Mouse (Mus musculus) megakaryocyte-erythroid progenitor cell, adult 5-6 weeks (primary cell): ENCODE results near the gene Baz1b. TPM values are rescaled to one million over a fixed set of nuclear protein-coding genes. Genes with fewer than 3 reads are reported as not detected.

Experiments used
- ATAC-seq: replicated peaks from 2 replicates; pipeline ENCODE4 v1.8.0; 2016; ENCODE audit warnings: mild to moderate bottlenecking, inconsistent platforms; ENCODE audit not compliant: severe bottlenecking, poor library complexity, low FRiP score, low TSS enrichment
- total RNA-seq, 2 experiments: library from RNA; stranded (forward) in 1 of 2; stranded (reverse) in 1 of 2; fragments of 200-1000, 215-1000 nt in 1 of 2; fragments of >200 nt in 1 of 2; fragmentation: Nextera tagmentation in 1 of 2; gene quantifications; 2 replicates each; pipeline ENCODE4 v1.2.3; 2014 to 2017

The Baz1b gene
- total RNA-seq, 2 experiments from 2014 or later, result 128 to 160 TPM

DNA sequence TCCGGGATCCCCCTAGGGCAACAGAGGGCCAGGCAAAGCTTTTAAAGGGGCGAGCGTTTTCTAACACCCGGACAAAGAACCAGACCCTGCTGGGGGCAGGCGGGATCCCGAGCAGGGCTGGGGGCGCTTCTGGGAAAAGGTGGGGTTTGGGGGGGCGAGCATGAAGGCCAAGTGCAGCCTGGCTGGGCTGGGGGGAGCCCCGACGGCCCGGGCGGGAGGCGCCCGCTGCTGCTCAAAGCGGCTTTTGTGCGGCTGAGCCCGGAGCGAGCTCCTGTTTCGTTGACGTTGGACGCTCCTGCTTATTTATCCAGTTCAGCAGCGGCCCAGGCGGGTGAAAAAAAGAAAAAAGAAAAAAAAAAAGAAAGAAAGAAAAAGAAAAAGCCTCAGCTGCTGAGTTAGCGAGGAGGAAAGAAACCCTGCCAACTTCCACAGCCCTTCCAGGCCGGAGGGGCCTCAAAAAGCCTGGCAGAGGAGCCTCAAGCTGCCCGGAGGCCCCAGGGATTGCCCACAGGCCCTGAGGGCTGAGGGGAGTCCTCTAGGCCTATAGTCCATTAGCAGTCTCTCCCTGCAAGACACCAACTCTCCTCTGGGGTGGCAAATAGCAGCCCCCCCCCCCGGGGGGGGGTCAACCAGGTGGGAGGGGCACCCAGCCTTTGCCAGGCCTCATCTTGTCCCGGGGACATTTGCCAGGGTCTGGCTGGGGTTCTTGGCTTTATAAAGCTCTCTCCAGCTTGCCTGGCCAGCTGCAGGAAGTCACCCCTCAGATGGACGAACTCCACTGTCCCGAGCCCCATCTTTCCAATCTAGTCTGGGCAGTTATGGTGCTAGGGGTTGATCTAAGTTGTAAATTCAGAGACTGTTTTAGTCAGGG is 71.5 kb downstream of the Baz1b start:
- ATAC-seq, result no peak

DNA sequence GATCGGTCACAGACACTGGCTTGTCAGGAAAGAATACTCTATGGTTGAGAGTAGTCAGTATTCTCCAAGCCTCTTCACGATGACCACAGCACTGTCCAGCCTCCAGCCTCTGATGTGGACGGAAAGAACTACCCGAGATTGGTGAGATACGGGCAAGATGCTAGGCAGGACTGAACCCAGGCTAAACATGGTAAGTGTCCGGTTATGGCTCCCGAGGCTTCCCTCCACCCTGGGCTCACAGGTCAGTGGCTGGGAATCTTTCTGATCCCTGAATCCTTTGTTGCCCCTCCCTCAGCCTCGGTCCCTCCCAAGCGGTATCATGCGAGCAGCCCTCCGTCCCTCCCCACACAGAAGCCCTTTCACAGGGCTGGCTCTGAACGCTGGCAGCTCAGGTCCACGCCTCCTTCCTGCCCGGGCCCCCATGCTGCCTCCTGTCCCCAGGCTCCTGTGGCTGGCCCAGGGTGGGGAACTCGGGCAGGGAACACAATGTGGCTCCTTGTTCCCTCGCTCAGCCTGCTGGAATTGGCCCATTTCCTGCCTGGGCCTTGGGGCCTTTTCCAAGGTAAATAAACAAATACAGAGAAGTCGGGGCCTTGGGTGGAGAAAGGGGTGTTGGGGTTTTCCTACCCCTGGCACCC is 76.9 kb downstream of the Baz1b start:
- ATAC-seq, result peak; percentile 52; the same call in 1 of the 2 replicates

DNA sequence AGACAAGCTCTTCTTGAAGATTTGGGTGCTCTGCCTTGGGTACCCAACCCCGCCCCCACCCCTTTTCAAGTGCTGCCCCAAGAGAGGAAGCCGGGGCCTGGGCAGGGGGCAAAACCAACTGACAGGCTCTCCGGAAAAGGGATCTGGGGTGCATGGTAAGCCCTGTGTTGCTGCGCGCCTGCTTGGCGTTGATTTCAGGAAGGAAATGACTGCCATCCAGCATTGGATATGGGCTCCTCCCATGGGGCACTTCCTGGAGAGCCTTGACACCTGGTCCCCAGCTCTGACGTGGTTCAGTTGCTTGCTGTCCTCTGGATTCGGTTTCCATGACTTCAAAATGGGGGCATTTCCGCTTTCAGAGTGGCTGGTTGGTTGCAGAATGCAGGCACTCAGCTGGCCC is 77.5 kb downstream of the Baz1b start:
- no peak for ATAC-seq

DNA sequence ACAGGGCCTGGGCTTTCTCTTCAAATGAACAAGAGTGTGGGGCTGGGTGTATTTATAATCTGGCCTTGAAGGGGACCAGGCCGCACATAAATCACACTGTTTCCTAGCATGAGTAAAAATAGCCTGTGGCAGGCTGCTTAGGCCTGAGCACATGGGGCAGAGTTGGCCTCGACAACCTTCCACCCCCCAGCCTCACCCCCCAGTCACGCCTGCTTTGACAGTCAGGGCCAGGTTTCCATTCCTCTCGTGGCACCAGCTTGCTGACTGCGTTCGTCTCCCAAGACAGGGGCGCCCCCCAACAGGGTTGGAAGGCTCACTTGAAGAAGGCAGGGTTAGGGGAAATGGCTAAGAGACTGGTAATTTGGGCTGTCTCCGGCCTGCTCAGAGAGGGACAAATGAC is 82.4 kb downstream of the Baz1b start:
- ATAC-seq, result no peak

DNA sequence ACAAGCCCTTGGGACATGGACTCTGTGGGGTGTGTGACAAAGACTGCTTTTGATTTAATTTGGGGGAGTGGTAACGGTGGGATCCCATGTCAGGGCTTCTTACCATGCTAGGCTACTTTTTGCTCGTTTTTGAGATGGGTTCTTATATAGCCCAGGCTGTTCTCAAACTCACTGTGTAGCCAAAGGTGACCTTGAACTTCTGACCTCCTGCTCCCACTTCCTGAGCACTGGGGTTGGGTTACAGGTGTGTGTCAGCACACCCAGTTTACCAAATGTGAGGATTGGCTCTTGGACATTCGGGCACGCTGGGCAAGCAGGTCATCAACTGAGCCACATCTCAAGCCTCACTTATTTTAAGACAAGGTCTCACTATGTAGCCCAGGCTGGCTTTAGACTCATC is 83.3 kb downstream of the Baz1b start:
- ATAC-seq, result no peak

DNA sequence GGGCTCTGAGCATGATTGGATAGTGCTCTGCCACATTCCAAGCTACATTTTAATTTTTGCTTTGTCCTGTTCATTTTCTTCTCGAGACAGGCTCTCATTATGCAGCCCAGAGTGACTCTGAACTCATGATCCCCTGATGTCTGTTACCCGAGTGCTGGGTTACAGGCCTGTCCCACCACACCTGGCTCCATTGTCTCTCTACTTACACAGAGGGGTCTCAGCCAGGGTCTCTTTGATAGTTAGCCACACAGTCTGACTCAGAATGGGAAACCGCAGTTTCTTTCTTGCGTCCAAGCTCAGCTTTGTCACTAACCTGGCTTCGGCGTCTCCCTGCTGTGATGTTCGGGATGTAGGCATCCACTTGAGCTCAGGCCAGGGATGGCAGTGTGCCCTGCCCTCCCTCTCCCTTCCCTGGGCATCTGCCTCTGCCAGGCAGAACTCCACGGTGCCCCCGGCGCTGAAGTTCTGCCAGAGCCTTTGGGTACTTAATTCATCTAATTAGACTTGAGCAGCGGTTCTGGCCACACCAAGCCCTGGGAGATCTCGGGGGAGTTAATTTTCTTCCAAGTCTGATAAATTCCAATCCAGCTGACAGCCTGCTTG is 84.6 kb downstream of the Baz1b start:
- no peak for ATAC-seq

DNA sequence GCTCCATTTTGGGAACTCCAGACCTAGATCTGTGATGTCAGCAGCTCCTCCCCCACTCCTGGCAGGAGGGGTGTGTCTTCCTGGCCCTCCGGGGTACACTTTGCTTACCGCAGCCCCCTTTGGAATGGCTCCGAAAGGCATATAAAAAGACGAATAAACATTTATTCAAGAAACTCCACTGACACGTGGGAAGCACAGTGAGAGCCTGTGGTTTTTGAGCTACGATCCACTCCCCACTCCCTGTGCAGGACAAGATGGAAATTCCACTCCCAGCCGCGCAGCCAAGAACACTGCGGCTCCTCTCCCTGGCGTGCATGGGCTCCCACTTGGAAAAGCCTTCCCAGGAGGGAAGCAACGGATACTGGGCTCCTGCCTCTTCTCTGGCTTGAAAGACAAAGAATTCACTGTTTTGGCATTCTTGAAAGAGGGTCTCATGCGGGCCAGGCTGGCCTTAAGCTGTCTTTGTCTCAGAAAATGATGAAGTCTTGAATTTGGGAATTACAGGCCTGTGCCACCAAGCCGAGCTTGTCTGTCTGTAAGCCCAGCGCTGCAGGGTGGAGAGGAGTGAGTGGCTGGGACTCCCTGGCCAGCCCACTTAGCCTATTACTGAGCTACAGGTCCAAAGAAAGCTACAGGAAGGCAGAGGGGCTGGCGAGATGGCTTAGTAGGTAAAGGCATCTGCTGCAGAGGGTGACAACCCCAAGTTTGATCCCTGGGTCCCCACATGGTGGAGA is 87.8 kb downstream of the Baz1b start:
- ATAC-seq, result no peak

DNA sequence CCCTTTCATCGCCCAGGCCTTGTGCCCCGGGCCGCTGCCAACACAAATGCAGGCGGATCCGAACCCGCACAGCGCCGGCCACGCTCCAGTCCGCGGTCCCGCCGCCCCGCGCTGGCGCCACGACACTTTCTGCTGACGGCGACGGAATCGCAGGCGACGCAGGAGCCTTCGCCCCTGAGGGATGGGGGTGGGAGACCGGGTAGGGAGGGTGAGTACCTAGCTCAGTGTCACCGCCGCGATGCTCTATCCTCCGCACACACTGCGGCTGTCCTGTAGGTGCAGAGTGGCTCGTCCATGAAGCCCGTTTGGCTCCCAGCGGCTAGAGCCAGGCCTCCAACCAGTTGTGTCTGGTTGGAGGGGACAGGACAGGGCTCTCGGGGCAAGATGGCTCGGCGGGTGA is 89.5 kb downstream of the Baz1b start:
- ATAC-seq, result no peak

DNA sequence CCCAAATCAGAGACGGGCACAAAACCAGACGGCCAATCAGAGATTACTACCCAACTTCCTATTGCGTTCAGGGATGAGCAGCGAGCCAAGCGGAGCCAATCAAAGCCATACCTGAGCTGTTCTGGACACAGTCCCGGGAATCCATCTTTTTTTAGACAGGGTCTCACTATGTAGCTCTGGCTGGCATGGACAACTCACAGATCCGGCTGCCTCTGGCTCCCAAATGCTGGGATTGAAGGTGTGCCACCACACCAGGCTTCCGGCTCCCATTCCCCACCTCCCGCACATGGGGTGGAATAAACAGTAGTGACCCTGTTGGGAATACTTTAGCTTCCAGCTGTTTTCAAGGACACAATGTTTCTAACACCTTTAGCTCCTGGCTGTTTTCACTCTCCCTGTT is 93.2 kb downstream of the Baz1b start:
- no peak for ATAC-seq

DNA sequence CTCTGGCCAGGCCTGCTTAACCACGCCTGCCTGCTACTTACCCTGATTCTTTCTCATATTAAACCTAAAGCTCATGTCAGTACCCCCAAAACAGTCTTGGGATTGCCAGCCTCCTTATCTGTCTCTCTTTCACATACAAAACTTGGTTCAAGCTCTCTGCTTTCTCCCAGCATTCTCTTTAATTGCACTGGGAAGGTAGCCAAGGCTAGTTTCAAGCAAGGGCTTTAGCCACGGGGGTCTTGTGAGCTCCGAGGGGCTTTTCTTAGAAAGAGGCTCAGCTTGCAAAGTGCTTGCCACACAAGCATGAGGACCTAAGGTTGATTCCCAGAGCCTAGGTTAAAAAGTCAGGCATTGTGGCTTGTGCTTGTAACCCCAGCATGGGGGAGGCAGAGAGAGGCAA is 98.1 kb downstream of the Baz1b start:
- no peak for ATAC-seq

DNA sequence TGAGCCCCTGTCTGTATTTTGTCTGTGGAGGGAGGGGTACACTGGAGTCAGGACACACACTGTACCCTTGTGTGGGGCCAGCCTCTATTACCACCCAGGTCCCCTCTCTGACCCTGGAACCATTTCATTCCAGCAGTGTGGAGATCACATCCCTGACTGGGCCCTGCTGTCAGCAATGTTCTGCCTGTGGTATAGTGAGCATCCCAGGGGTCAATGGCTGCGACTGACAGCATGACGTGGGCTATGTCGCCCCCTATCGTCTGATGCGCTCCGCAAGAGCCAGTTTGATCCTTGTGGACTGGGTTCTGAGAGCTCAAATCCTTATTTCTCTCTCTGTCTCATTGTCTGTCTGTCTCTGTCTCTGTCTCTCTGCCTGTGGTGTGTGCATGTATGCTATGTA is 99.1 kb downstream of the Baz1b start:
- ATAC-seq, result peak; percentile 77

DNA sequence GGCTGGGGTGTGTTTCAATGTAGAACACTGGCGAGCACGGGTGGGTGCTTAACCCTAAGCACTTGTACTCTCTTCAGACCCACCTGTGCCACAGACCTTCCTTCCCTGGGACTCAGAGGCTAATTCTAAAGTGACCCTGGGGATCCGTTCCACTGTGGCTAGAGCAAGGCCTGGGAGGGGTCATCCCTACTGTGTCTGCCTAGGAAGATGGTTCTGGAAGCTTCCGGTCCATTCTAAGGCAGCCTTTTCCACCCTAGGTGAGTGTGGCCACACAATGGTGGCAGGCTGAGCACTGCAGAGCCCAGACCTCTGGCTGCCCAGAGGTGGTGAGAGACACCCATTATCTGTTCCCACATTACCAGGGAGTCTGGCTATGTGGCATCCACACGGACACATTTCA is 99.9 kb downstream of the Baz1b start:
- ATAC-seq, result no peak

DNA sequence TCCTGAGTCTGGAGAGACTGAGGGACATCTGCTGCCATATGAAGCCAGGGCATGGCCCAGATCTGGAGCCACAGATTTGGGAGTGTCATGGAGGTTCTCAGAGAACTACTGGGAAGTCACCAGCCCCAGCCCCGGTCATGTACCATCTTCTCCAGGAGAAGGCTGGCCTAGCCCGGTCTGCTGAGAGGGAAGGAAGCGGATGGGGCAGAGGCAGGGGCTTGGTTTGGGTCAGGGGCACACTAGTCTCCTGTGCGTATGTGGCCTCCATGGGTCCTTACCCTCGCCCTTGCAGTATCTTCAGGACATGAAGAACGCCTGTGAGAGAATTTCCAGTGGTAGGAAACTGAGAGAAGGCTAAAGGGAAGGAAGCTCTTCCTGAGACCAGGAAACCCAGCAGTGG is 103.6 kb downstream of the Baz1b start:
- no peak for ATAC-seq

DNA sequence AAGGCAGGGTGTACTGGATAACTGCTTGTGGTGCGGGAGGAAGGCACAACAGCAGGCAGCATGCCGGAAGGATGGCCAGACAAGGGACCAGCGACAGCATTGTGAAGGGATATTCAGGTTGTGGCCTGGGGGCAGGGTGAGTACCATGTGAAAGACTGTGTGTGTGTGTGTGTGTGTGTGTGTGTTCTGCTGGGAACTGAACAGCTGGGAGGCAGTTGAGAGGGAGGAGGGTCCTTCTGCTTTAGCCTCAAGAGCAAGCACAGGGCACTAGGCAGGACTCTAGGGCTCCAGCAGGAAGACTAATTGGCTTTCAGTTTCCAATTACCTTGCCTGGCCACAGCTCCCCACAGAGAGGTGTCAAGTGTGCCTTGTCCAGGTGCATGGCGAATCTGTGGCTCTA is 104.1 kb downstream of the Baz1b start:
- ATAC-seq, result no peak

DNA sequence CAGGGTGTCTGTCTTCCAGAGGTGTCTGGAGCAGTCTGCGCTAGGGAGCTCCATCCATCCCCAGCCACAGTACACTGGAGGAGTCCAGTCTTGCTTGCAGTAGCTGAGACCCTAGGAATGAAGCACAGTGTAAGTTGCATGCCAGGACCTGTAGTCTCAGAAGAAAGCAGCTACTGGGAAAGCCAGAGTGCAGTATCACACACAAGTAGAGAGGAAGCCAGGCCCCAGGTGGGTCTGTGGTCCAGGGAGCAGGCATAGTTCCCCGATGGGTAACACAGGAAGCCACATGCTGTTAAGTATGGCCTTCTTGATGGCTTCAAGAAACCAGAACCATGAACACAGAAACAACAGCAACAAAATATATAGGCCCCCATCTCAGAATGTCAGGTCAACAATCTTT is 104.9 kb downstream of the Baz1b start:
- ATAC-seq, result no peak

Other genes starting within 250 kb of the Baz1b start
- not detected in 2 replicates for gene Cldn4, start 240.3 kb upstream of the Baz1b start, total RNA-seq (2014; fragmentation: Nextera tagmentation)
- gene Cldn4, start 240.3 kb upstream of the Baz1b start, total RNA-seq (2017), result not detected in 2 replicates
- gene Cldn3, start 201.1 kb upstream of the Baz1b start, total RNA-seq (2014; fragmentation: Nextera tagmentation), result not detected in 2 replicates
- not detected in 2 replicates for gene Cldn3, start 201.1 kb upstream of the Baz1b start, total RNA-seq (2017)
- 55.8 and 82.2 TPM in 2 replicates for gene Abhd11, start 178.1 kb upstream of the Baz1b start, total RNA-seq (2014; fragmentation: Nextera tagmentation)
- 36.9 and 46.7 TPM in 2 replicates for gene Abhd11, start 178.1 kb upstream of the Baz1b start, total RNA-seq (2017)
- gene Stx1a, start 163.8 kb upstream of the Baz1b start, total RNA-seq (2014; fragmentation: Nextera tagmentation), result 0.17 and 0.98 TPM in 2 replicates
- gene Stx1a, start 163.8 kb upstream of the Baz1b start, total RNA-seq (2017), result not detected in 2 replicates
- 15.7 and 16.1 TPM in 2 replicates for gene Dnajc30, start 123.1 kb upstream of the Baz1b start, total RNA-seq (2014; fragmentation: Nextera tagmentation)
- gene Dnajc30, start 123.1 kb upstream of the Baz1b start, total RNA-seq (2017), result 3.7 and 9.2 TPM in 2 replicates
- 93.5 and 138 TPM in 2 replicates for gene Bud23, start 122.3 kb upstream of the Baz1b start, total RNA-seq (2014; fragmentation: Nextera tagmentation)
- 68.0 and 104 TPM in 2 replicates for gene Bud23, start 122.3 kb upstream of the Baz1b start, total RNA-seq (2017)
- gene Vps37d, start 109.0 kb upstream of the Baz1b start, total RNA-seq (2014; fragmentation: Nextera tagmentation), result not detected in 2 replicates
- gene Vps37d, start 109.0 kb upstream of the Baz1b start, total RNA-seq (2017), result 0.38 TPM in 1 of 2 replicates, not detected in the other
- gene Mlxipl, start 97.4 kb upstream of the Baz1b start, total RNA-seq (2014; fragmentation: Nextera tagmentation), result not detected in 2 replicates
- not detected in 2 replicates for gene Mlxipl, start 97.4 kb upstream of the Baz1b start, total RNA-seq (2017)
- 11.6 and 13.3 TPM in 2 replicates for gene Tbl2, start 37.6 kb upstream of the Baz1b start, total RNA-seq (2014; fragmentation: Nextera tagmentation)
- 19.8 and 20.4 TPM in 2 replicates for gene Tbl2, start 37.6 kb upstream of the Baz1b start, total RNA-seq (2017)
- gene Bcl7b, start 19.0 kb upstream of the Baz1b start, total RNA-seq (2014; fragmentation: Nextera tagmentation), result 37.2 and 48.3 TPM in 2 replicates
- gene Bcl7b, start 19.0 kb upstream of the Baz1b start, total RNA-seq (2017), result 25.1 and 33.3 TPM in 2 replicates
- gene Fzd9, start 64.0 kb downstream of the Baz1b start, total RNA-seq (2014; fragmentation: Nextera tagmentation), result 0.30 and 0.37 TPM in 2 replicates
- gene Fzd9, start 64.0 kb downstream of the Baz1b start, total RNA-seq (2017), result 0.38 TPM in 1 of 2 replicates, not detected in the other
- 0.57 and 2.0 TPM in 2 replicates for gene Fkbp6, start 162.8 kb downstream of the Baz1b start, total RNA-seq (2014; fragmentation: Nextera tagmentation)
- gene Fkbp6, start 162.8 kb downstream of the Baz1b start, total RNA-seq (2017), result not detected in 2 replicates
- gene Trim50, start 166.0 kb downstream of the Baz1b start, total RNA-seq (2014; fragmentation: Nextera tagmentation), result not detected in 2 replicates
- not detected in 2 replicates for gene Trim50, start 166.0 kb downstream of the Baz1b start, total RNA-seq (2017)
- 36.6 and 54.3 TPM in 2 replicates for gene Nsun5, start 182.7 kb downstream of the Baz1b start, total RNA-seq (2014; fragmentation: Nextera tagmentation)
- gene Nsun5, start 182.7 kb downstream of the Baz1b start, total RNA-seq (2017), result 29.7 and 32.5 TPM in 2 replicates
- gene Pom121, start 207.3 kb downstream of the Baz1b start, total RNA-seq (2014; fragmentation: Nextera tagmentation), result 83.2 and 90.6 TPM in 2 replicates
- gene Pom121, start 207.3 kb downstream of the Baz1b start, total RNA-seq (2017), result 10.4 and 11.1 TPM in 2 replicates